Mouse (Mus musculus) ovary, adult 2 months (tissue): ENCODE measurements around the gene Csnk2a1. TPM values are rescaled to one million over a fixed set of nuclear protein-coding genes. Genes with fewer than 3 reads are reported as not detected.

Experiments
- polyA plus RNA-seq: library from polyadenylated mRNA; depleted of rRNA; stranded (reverse); fragments of >200 nt; gene quantifications from 2 replicates; pipeline ENCODE4 v1.2.3, GENCODE M21; 2012; rRNA removed

The Csnk2a1 gene
- 12.7 and 14.1 TPM in 2 replicates for polyA plus RNA-seq

DNA sequence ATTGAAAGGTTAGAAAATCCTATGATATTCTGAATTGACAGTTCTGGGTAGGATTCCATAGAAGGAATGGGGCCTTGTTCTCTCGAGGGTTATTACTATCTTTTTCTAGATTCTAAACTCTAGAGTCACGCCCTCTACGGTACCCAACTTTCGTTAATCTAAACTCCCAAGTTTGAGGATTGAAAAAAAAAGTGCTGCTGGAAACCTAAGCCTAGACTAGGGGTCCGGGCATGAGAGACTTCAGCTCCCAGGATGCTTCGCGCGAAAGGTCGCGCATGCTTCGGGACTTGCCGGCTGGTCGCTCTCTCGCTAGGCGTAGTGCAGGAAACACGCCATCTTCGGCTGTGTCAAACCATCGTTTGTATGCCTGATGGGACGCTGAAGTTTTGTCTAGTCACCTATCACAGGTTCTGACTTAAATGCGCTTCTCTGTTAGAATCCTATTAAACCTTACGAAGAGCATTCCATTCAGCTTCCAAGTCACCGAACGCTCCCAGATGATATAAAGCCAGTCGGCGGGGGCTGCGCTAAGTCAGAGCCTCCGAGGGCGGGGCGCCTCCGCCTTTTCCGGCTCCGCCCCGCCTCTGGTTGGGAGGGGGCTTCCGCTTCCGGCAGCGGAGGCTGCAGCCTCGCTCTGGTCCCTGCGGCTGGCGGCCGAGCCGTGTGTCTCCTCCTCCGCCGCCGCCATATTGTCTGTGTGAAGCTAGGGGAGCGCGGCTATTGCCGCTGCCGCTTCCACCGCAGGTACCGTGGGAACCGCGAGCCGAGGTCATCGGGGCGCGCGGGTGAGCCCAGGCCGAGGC, at the start of gene Csnk2a1:
Csnk2a1 (plus strand) TSS at position 592 of the 803 bp plus-strand sequence.

DNA sequence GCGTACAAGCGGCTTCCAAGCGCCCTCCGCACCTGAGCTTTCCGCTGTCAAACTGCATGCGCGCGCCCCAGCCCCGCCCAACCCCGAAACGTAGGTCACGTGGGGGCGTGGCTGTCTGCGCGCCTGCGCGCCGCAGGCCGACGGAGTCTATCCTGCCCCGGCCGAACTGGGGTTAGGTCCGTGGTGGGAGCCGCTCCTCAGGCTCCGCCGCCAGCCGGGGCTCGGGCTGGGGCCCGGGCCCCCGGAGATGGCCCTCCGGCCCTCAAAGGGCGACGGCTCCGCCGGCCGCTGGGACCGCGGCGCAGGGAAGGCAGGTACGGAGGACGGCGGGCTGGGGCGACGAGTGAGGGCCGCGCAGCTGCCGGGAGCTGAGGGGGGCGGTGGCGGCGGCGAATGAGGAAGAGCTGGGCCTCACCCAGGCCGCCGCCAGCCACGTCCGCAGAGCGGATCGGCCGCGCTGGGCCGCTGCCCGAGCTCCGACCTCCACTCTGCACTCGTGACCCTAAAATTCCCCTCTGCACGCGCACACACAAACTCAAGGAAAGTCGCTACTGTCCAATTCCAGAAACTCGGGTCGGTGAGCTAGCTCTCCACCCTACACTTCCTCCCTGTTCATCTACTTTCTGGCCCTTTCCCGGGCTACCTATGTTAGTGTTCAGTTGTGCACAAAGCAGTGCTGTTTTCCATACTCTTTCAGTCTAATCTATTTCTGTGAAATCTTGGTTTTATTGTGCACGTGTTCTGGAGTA, 67.3 kb downstream of the Csnk2a1 start, which contains the start of gene Tbc1d20:
Tbc1d20 (plus strand) TSS at position 102 of the 749 bp plus-strand sequence.

Other genes with a start within 250 kb of the Csnk2a1 start
- 31.5 and 35.5 TPM in 2 replicates for gene Fam110a, start 246.6 kb upstream of the Csnk2a1 start, polyA plus RNA-seq
- 20.8 and 21.7 TPM in 2 replicates for gene Slc52a3, start 230.3 kb upstream of the Csnk2a1 start, polyA plus RNA-seq
- 0.06 TPM in 1 of 2 replicates, not detected in the other for gene Scrt2, start 145.3 kb upstream of the Csnk2a1 start, polyA plus RNA-seq
- gene Srxn1, start 121.3 kb upstream of the Csnk2a1 start, polyA plus RNA-seq, result 76.5 and 90.4 TPM in 2 replicates
- 13.4 and 20.7 TPM in 2 replicates for gene Tcf15, start 83.3 kb upstream of the Csnk2a1 start, polyA plus RNA-seq
- 54.5 and 56.4 TPM in 2 replicates for gene Tbc1d20, start 67.0 kb downstream of the Csnk2a1 start, polyA plus RNA-seq
- gene Rbck1, start 105.8 kb downstream of the Csnk2a1 start, polyA plus RNA-seq, result 335 and 401 TPM in 2 replicates
- gene Trib3, start 117.2 kb downstream of the Csnk2a1 start, polyA plus RNA-seq, result 3.9 and 6.1 TPM in 2 replicates
- gene Nrsn2, start 149.8 kb downstream of the Csnk2a1 start, polyA plus RNA-seq, result 0.24 and 0.27 TPM in 2 replicates
- 47.1 and 55.3 TPM in 2 replicates for gene Sox12, start 171.2 kb downstream of the Csnk2a1 start, polyA plus RNA-seq
- gene Zcchc3, start 188.2 kb downstream of the Csnk2a1 start, polyA plus RNA-seq, result 10.0 and 11.5 TPM in 2 replicates
- gene 6820408C15Rik, start 188.7 kb downstream of the Csnk2a1 start, polyA plus RNA-seq, result 4.9 and 5.1 TPM in 2 replicates
- gene Defb23, start 237.8 kb downstream of the Csnk2a1 start, polyA plus RNA-seq, result not detected in 2 replicates